Mouse (Mus musculus) olfactory bulb, adult 2 months (tissue): ENCODE data around the gene Nap1l4. TPM values are rescaled to one million over a fixed set of nuclear protein-coding genes. Genes with fewer than 3 reads are reported as not detected.

Source experiments
- H3K27ac ChIP-seq: fragments of 200-500 bp; 2 replicates; pipeline ENCODE4 v1.5.1; 2012; ENCODE audit warnings: low read depth, low read length; ENCODE audit not compliant: insufficient read depth
- H3K4me1 ChIP-seq: fragments of 200-500 bp; 2 replicates; pipeline ENCODE4 v1.6.1; 2012; ENCODE audit warnings: low read length; ENCODE audit not compliant: control insufficient read depth, insufficient read depth
- H3K4me3 ChIP-seq: fragments of 200-500 bp; 2 replicates; pipeline ENCODE4 v1.5.1; 2012; ENCODE audit warnings: mild to moderate bottlenecking, low read depth, low read length, moderate library complexity; ENCODE audit not compliant: insufficient read depth
- CTCF ChIP-seq: fragments of 200-500 bp; IDR thresholded peaks from 2 replicates; pipeline ENCODE4 v1.5.1; 2012; ENCODE audit warnings: low read depth, mild to moderate bottlenecking, low read length, moderate library complexity; ENCODE audit not compliant: insufficient read depth
- POLR2A ChIP-seq: fragments of 200-500 bp; IDR thresholded peaks from 2 replicates; pipeline ENCODE4 v1.6.1; 2012; ENCODE audit warnings: mild to moderate bottlenecking, low read depth, low read length, moderate library complexity; ENCODE audit not compliant: insufficient read depth
- WGBS: fragments of 180-500 bp; shearing (Covaris S2); methylation state at CpG from one replicate; pipeline ENCODE4 v1.1.7; 2018; 5-methylcytosine and 5-hydroxymethylcytosine counted together
- polyA plus RNA-seq: library from polyadenylated mRNA; stranded (reverse); fragments of >200 nt; gene quantifications from 2 replicates; pipeline ENCODE4 v1.2.4, GENCODE M21; 2012; ENCODE audit warnings: low replicate concordance; ENCODE audit not compliant: missing spikeins, insufficient read depth, insufficient read length

The Nap1l4 gene
- polyA plus RNA-seq, 1 experiment: not detected

- H3K27ac ChIP-seq: no peak overlapping the region
- WGBS: 85% methylated on average over 2 of the region's 2 CpGs
- no peaks in the 10 kb centered on the region for H3K4me1 ChIP-seq
- TF ChIP-seq CTCF (no peak), POLR2A (no peak)
- no peak overlapping the region for H3K4me3 ChIP-seq
These were observed 15.6 kb downstream of the Nap1l4 start for GRCm38 (mm10) chr7:143533284-143533683.

GRCm38 (mm10) chr7:143532410-143532809, 16.5 kb downstream of the Nap1l4 start:
- TF ChIP-seq POLR2A (no peak), CTCF (no peak)
- WGBS: 84% methylated on average over 1 of the region's 1 CpGs
- no peak overlapping the region for H3K4me3 ChIP-seq
- no peaks in the 10 kb centered on the region for H3K4me1 ChIP-seq
- no peak overlapping the region for H3K27ac ChIP-seq

GRCm38 (mm10) chr7:143519333-143519732, 29.6 kb downstream of the Nap1l4 start:
- TF ChIP-seq POLR2A (no peak), CTCF (no peak)
- H3K4me3 ChIP-seq: no peak overlapping the region
- WGBS: 84% methylated on average over 4 of the region's 4 CpGs
- peaks cover 4% of the 10 kb centered on the region for H3K4me1 ChIP-seq
- no peak overlapping the region for H3K27ac ChIP-seq

GRCm38 (mm10) chr7:143514416-143514768, 34.5 kb downstream of the Nap1l4 start:
- no peak overlapping the region for H3K4me3 ChIP-seq
- peaks cover 18% of the 10 kb centered on the region for H3K4me1 ChIP-seq
- peak overlapping the region; percentile 69 for H3K27ac ChIP-seq
- WGBS: 60% methylated on average over 4 of the region's 4 CpGs
- TF ChIP-seq CTCF (no peak), POLR2A (no peak)

GRCm38 (mm10) chr7:143513763-143514415, 35.0 kb downstream of the Nap1l4 start:
- 34% methylated on average over 10 of the region's 10 CpGs for WGBS
- H3K4me3 ChIP-seq: no peak overlapping the region
- TF ChIP-seq CTCF (no peak), POLR2A (no peak)
- H3K27ac ChIP-seq: peak overlapping the region; percentile 69
- H3K4me1 ChIP-seq: peaks cover 18% of the 10 kb centered on the region

- TF ChIP-seq POLR2A (no peak), CTCF (no peak)
These were observed 37.6 kb downstream of the Nap1l4 start for GRCm38 (mm10) chr7:143511335-143511712.

GRCm38 (mm10) chr7:143510593-143511334, 38.1 kb downstream of the Nap1l4 start:
- no peak overlapping the region for H3K4me3 ChIP-seq
- WGBS: 87% methylated on average over 3 of the region's 3 CpGs
- H3K4me1 ChIP-seq: peaks cover 18% of the 10 kb centered on the region
- no peak for TF ChIP-seq CTCF
- TF ChIP-seq POLR2A: no peak
- no peak overlapping the region for H3K27ac ChIP-seq

More at GRCm38 (mm10) chr7:143511335-143511712, 37.6 kb downstream of the Nap1l4 start:
- no peak overlapping the region for H3K4me3 ChIP-seq
- peaks cover 18% of the 10 kb centered on the region for H3K4me1 ChIP-seq
- no peak overlapping the region for H3K27ac ChIP-seq

- peaks cover 15% of the 10 kb centered on the region for H3K4me1 ChIP-seq
- WGBS: 89% methylated on average over 1 of the region's 1 CpGs
- no peak for TF ChIP-seq POLR2A
- no peak for TF ChIP-seq CTCF
- no peak overlapping the region for H3K27ac ChIP-seq
- no peak overlapping the region for H3K4me3 ChIP-seq
These were observed 39.3 kb downstream of the Nap1l4 start for GRCm38 (mm10) chr7:143509566-143509965.

- 26% methylated on average over 7 of the region's 7 CpGs for WGBS
These were observed 42.2 kb downstream of the Nap1l4 start for GRCm38 (mm10) chr7:143506675-143507074.

More at GRCm38 (mm10) chr7:143506675-143507074, 42.2 kb downstream of the Nap1l4 start:
- no peak for TF ChIP-seq CTCF
- TF ChIP-seq POLR2A: no peak
- Histone ChIP-seq H3K4me1 (peaks cover 16% of the 10 kb centered on the region), H3K4me3 (no peak overlapping the region), H3K27ac (no peak overlapping the region)
